Mouse (Mus musculus) forebrain, embryonic 13.5 days (tissue): ENCODE results near the gene Olfr1129. TPM values are rescaled to one million over a fixed set of nuclear protein-coding genes. Genes with fewer than 3 reads are reported as not detected.
"Not testable (repeated sequence)": the region's sequence is repeated elsewhere in the genome, so short reads cannot be mapped to it uniquely, and the experiment has no call there.

Experiments used
- ATAC-seq: fragments of 200-750 bp; cut with Nextera tagmentation; 2 replicates; pipeline ENCODE4 v1.8.0; 2017
- H3K27ac ChIP-seq: fragments of 300-500 bp; sonication (generic); 2 replicates; pipeline ENCODE4 v1.5.1; 2015; ENCODE audit warnings: inconsistent platforms, mild to moderate bottlenecking, moderate library complexity
- H3K27me3 ChIP-seq: fragments of 300-500 bp; sonication (generic); 2 replicates; pipeline ENCODE4 v1.6.1; 2015; ENCODE audit warnings: mild to moderate bottlenecking, inconsistent platforms
- H3K36me3 ChIP-seq: fragments of 300-500 bp; sonication (generic); 2 replicates; pipeline ENCODE4 v1.6.1; 2015; ENCODE audit warnings: mild to moderate bottlenecking, inconsistent platforms; ENCODE audit not compliant: poor library complexity, severe bottlenecking
- H3K4me1 ChIP-seq: fragments of 300-500 bp; sonication (generic); 2 replicates; pipeline ENCODE4 v1.6.1; 2015; ENCODE audit warnings: inconsistent platforms
- H3K4me2 ChIP-seq: fragments of 300-500 bp; sonication (generic); 2 replicates; pipeline ENCODE4 v1.6.1; 2015; ENCODE audit warnings: inconsistent platforms, mild to moderate bottlenecking, moderate library complexity
- H3K4me3 ChIP-seq: fragments of 300-500 bp; sonication (generic); 2 replicates; pipeline ENCODE4 v1.5.1; 2015; ENCODE audit warnings: mild to moderate bottlenecking, inconsistent platforms
- H3K9ac ChIP-seq: fragments of 300-500 bp; sonication (generic); 2 replicates; pipeline ENCODE4 v1.6.1; 2015; ENCODE audit warnings: mild to moderate bottlenecking, inconsistent platforms
- H3K9me3 ChIP-seq: fragments of 300-500 bp; sonication (generic); replicated peaks from 2 replicates; pipeline ENCODE4 v1.6.1; 2016; ENCODE audit warnings: inconsistent platforms
- WGBS: fragments of 180-500 bp; shearing (Covaris S2); methylation state at CpG from one replicate; pipeline ENCODE4 v1.1.7; 2015; 5-methylcytosine and 5-hydroxymethylcytosine counted together
- polyA plus RNA-seq: library from polyadenylated mRNA; unstranded; fragments of >200 nt; fragmentation: Nextera tagmentation; extraction: Ambion mirVana; gene quantifications from 2 replicates; pipeline ENCODE4 v1.2.1, GENCODE M21; 2015

Gene Olfr1129
- not detected in 2 replicates for polyA plus RNA-seq

DNA sequence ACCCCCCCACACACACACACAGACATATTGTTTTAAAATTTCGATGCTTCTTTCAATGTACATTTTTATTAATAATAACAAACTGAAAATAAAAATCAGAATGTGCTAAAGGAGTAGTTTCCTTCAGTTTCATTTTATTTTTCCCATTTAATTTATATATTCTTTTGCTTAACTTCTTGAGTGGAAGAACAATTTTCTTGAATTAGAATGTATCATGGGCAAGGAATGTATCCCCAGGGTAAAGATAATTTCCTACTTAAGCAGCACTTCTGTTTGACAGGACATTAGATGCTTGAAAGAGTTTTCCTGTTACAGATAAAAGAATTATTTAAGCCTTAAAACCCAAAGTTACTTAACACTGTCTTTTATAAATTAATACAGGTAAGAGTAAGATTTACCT is at the start of gene Olfr1129:
Gene Olfr1129, plus strand, starts transcription at position 301 of the 400 bp plus-strand sequence.
- ATAC-seq, H3K4me2 ChIP-seq, H3K4me3 ChIP-seq, H3K36me3 ChIP-seq, H3K27ac ChIP-seq, H3K9ac ChIP-seq, H3K27me3 ChIP-seq, H3K4me1 ChIP-seq, H3K9me3 ChIP-seq: not testable (repeated sequence)
- WGBS = 72% methylated on average over 1 of the region's 1 CpGs

DNA sequence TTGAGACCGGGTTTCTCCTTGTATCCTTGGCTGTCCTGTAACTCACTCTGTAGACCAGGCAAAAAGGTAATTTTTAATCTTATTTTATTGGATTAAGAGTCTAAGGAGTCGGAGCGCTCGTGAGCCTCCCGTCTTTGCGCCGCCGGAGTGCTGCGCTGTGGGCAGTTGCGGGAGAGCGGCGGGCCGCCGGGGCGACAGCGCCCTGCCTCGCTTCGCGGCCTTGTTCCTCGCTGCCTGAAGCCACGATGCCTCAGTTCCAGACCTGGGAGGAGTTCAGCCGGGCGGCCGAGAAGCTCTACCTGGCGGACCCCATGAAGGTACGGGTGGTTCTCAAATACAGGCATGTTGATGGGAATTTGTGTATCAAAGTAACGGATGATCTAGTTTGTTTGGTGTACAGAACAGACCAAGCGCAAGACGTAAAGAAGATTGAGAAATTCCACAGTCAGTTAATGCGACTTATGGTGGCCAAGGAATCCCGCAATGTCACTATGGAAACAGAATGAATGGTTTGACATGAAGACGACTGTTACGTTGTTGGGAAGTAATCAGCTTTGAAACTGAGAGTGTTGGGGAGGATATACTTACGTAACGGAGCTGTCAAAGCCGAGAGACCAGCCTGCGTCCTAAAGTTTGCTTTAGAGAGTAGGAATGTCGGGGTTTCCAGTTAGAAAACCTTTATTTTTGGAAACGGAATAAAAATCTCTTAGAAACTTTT is 47.6 kb upstream of the Olfr1129 start:
- not testable (repeated sequence) for H3K27ac ChIP-seq, H3K36me3 ChIP-seq, H3K4me1 ChIP-seq, H3K27me3 ChIP-seq, H3K9me3 ChIP-seq
- peak overlapping the region; percentile 24; the same call in 1 of the 2 replicates for H3K4me3 ChIP-seq
- peak; percentile 55; the same call in 1 of the 2 replicates for ATAC-seq
- peak overlapping the region; percentile 52 for H3K4me2 ChIP-seq
- peak overlapping the region; percentile 43; the same call in 1 of the 2 replicates for H3K9ac ChIP-seq
- WGBS = 36% methylated on average over 38 of the region's 39 CpGs

GRCm38 (mm10) chr2:87531496-87531895 is 42.2 kb upstream of the Olfr1129 start, which contains the start of gene Olfr153:
TSS of gene Olfr153 (plus strand) at chr2:87531796.
- ATAC-seq = no peak
- Histone ChIP-seq H3K4me3 (no peak within 1 kb of the TSS), H3K4me1 (no peaks in the 10 kb centered on the region), H3K27ac (no peak within 1 kb of the TSS), H3K27me3 (no peaks in the 10 kb centered on the region), H3K9me3 (no peaks in the 10 kb centered on the region), H3K4me2 (no peak within 1 kb of the TSS), H3K36me3 (no peaks in the 10 kb centered on the region), H3K9ac (no peak within 1 kb of the TSS)

- no peak for ATAC-seq
- 54% methylated on average over 2 of the region's 2 CpGs for WGBS
- Histone ChIP-seq H3K27me3 (no peaks in the 10 kb centered on the region), H3K4me1 (no peaks in the 10 kb centered on the region), H3K9ac (no peak overlapping the region), H3K4me2 (no peak overlapping the region), H3K36me3 (no peaks in the 10 kb centered on the region), H3K9me3 (no peaks in the 10 kb centered on the region), H3K4me3 (no peak overlapping the region), H3K27ac (no peak overlapping the region)
Observed at GRCm38 (mm10) chr2:87534826-87535225, 38.9 kb upstream of the Olfr1129 start.

- H3K9me3 ChIP-seq = no peaks in the 10 kb centered on the region
- no peak within 1 kb of the TSS for H3K4me3 ChIP-seq
- H3K4me2 ChIP-seq = no peak within 1 kb of the TSS
- no peaks in the 10 kb centered on the region for H3K4me1 ChIP-seq
- no peak for ATAC-seq
- no peaks in the 10 kb centered on the region for H3K27me3 ChIP-seq
- no peak within 1 kb of the TSS for H3K9ac ChIP-seq
- WGBS = 87% methylated on average over 1 of the region's 1 CpGs
- no peak within 1 kb of the TSS for H3K27ac ChIP-seq
- no peaks in the 10 kb centered on the region for H3K36me3 ChIP-seq
Observed at GRCm38 (mm10) chr2:87545442-87545841, 28.3 kb upstream of the Olfr1129 start, which contains the start of gene Olfr1128. TSS of gene Olfr1128 (minus strand) at chr2:87545542.

DNA sequence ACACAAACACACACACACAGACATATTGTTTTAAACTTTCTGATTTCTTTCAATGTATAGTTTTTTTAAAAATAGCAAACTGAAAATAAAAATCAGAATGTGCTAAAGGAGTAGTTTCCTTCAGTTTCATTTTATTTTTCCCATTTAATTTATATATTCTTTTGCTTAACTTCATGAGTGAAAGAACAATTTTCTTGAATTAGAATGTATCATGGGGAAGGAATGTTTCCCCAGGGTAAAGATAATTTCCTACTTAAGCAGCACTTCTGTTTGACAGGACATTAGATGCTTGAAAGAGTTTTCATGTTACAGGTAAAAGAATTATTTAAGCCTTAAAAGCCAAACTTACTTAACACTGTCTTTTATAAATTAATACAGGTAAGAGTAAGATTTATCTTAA is 32.2 kb downstream of the Olfr1129 start, which contains the start of gene Olfr1130:
Gene Olfr1130, plus strand, starts transcription at position 301 of the 400 bp plus-strand sequence.
- ATAC-seq, H3K27me3 ChIP-seq, H3K36me3 ChIP-seq, H3K4me1 ChIP-seq, H3K4me3 ChIP-seq, H3K4me2 ChIP-seq, H3K9me3 ChIP-seq, H3K27ac ChIP-seq, H3K9ac ChIP-seq: not testable (repeated sequence)

GRCm38 (mm10) chr2:87626804-87627203 is 53.1 kb downstream of the Olfr1129 start, which contains the start of gene Olfr1131:
TSS of gene Olfr1131 (plus strand) at chr2:87627104.
- no peak within 1 kb of the TSS for H3K9ac ChIP-seq
- no peak for ATAC-seq
- H3K9me3 ChIP-seq = no peaks in the 10 kb centered on the region
- no peaks in the 10 kb centered on the region for H3K4me1 ChIP-seq
- H3K4me3 ChIP-seq = no peak within 1 kb of the TSS
- H3K27ac ChIP-seq = no peak within 1 kb of the TSS
- H3K27me3 ChIP-seq = no peaks in the 10 kb centered on the region
- H3K4me2 ChIP-seq = no peak within 1 kb of the TSS
- H3K36me3 ChIP-seq = no peaks in the 10 kb centered on the region
- WGBS = 68% methylated on average over 3 of the region's 3 CpGs

Other genes starting within 250 kb of the Olfr1129 start
- not detected in 2 replicates for gene Olfr1120, start 219.1 kb upstream of the Olfr1129 start, polyA plus RNA-seq
- gene Olfr1121, start 204.0 kb upstream of the Olfr1129 start, polyA plus RNA-seq = not detected in 2 replicates
- gene Olfr1122, start 188.1 kb upstream of the Olfr1129 start, polyA plus RNA-seq = not detected in 2 replicates
- not detected in 2 replicates for gene Olfr1123, start 157.3 kb upstream of the Olfr1129 start, polyA plus RNA-seq
- gene Olfr1124, start 143.6 kb upstream of the Olfr1129 start, polyA plus RNA-seq = 0.13 and 0.14 TPM in 2 replicates
- gene Olfr1126, start 119.9 kb upstream of the Olfr1129 start, polyA plus RNA-seq = not detected in 2 replicates
- gene Pramel7, start 76.8 kb upstream of the Olfr1129 start, polyA plus RNA-seq = not detected in 2 replicates
- not detected in 2 replicates for gene Pramel6, start 67.3 kb upstream of the Olfr1129 start, polyA plus RNA-seq
- gene Olfr153, start 42.1 kb upstream of the Olfr1129 start, polyA plus RNA-seq = not detected in 2 replicates
- not detected in 2 replicates for gene Olfr1128, start 28.4 kb upstream of the Olfr1129 start, polyA plus RNA-seq
- gene Olfr1130, start 32.3 kb downstream of the Olfr1129 start, polyA plus RNA-seq = not detected in 2 replicates
- gene Olfr1131, start 53.2 kb downstream of the Olfr1129 start, polyA plus RNA-seq = not detected in 2 replicates
- not detected in 2 replicates for gene Olfr1132, start 63.6 kb downstream of the Olfr1129 start, polyA plus RNA-seq
- not detected in 2 replicates for gene Olfr1133, start 73.5 kb downstream of the Olfr1129 start, polyA plus RNA-seq
- gene Olfr1134, start 84.6 kb downstream of the Olfr1129 start, polyA plus RNA-seq = not detected in 2 replicates
- not detected in 2 replicates for gene Olfr1135, start 99.8 kb downstream of the Olfr1129 start, polyA plus RNA-seq
- gene Olfr1136, start 120.0 kb downstream of the Olfr1129 start, polyA plus RNA-seq = not detected in 2 replicates
- gene Olfr1137, start 139.3 kb downstream of the Olfr1129 start, polyA plus RNA-seq = not detected in 2 replicates
- gene Olfr1138, start 166.1 kb downstream of the Olfr1129 start, polyA plus RNA-seq = not detected in 2 replicates
- not detected in 2 replicates for gene Olfr1140, start 169.8 kb downstream of the Olfr1129 start, polyA plus RNA-seq
- not detected in 2 replicates for gene Olfr1141, start 180.1 kb downstream of the Olfr1129 start, polyA plus RNA-seq
- not detected in 2 replicates for gene Olfr152, start 205.6 kb downstream of the Olfr1129 start, polyA plus RNA-seq
- gene Olfr1143, start 226.7 kb downstream of the Olfr1129 start, polyA plus RNA-seq = not detected in 2 replicates
- gene Olfr1145, start 235.9 kb downstream of the Olfr1129 start, polyA plus RNA-seq = not detected in 2 replicates